Mouse (Mus musculus): Measurements from ENCODE around the gene Mpnd. TPM values are rescaled to one million over a fixed set of nuclear protein-coding genes. Genes with fewer than 3 reads are reported as not detected.

The Mpnd gene
- polyA plus RNA-seq, 1 experiment = 47.7 TPM

GRCm38 (mm10) chr17:56032831-56033230, 27.3 kb downstream of the Mpnd start:
- TF ChIP-seq CTCF (IDR thresholded peaks at IDR 0.05; ENCODE audit: control insufficient read depth, insufficient read depth, low read length) = no peak
- TF ChIP-seq POLR2A (IDR thresholded peaks at IDR 0.05; ENCODE audit: borderline replicate concordance, control insufficient read depth, low read depth, low read length) = no peak
- WGBS = 16% methylated on average over 7 of the region's 7 CpGs
- H3K27ac ChIP-seq (ENCODE audit: control insufficient read depth, insufficient read depth, low read depth, low read length, poor library complexity) = no peak overlapping the region
- H3K4me1 ChIP-seq (ENCODE audit: control insufficient read depth, insufficient read depth, low read length) = peaks cover 9% of the 10 kb centered on the region
- H3K4me3 ChIP-seq (replicated peaks; ENCODE audit: control insufficient read depth, low read depth, low read length) = no peak overlapping the region

- TF ChIP-seq CTCF (IDR thresholded peaks at IDR 0.05; ENCODE audit: control insufficient read depth, insufficient read depth, low read length) (no peak), POLR2A (IDR thresholded peaks at IDR 0.05; ENCODE audit: borderline replicate concordance, control insufficient read depth, low read depth, low read length) (no peak)
- Histone ChIP-seq H3K4me1 (ENCODE audit: control insufficient read depth, insufficient read depth, low read length) (peaks cover 9% of the 10 kb centered on the region), H3K4me3 (replicated peaks; ENCODE audit: control insufficient read depth, low read depth, low read length) (no peak overlapping the region), H3K27ac (ENCODE audit: control insufficient read depth, insufficient read depth, low read depth, low read length, poor library complexity) (0 out of 2 replicates have a peak overlapping the region, but pooled peaks have one; percentile 5)
- 61% methylated on average over 7 of the region's 7 CpGs for WGBS
These were observed 28.7 kb downstream of the Mpnd start for GRCm38 (mm10) chr17:56034040-56034725.

GRCm38 (mm10) chr17:56034726-56035100, 29.2 kb downstream of the Mpnd start:
- WGBS = 65% methylated on average over 6 of the region's 6 CpGs
- TF ChIP-seq CTCF (IDR thresholded peaks at IDR 0.05; ENCODE audit: control insufficient read depth, insufficient read depth, low read length) = no peak
- no peak for TF ChIP-seq POLR2A (IDR thresholded peaks at IDR 0.05; ENCODE audit: borderline replicate concordance, control insufficient read depth, low read depth, low read length)
- Histone ChIP-seq H3K27ac (ENCODE audit: control insufficient read depth, insufficient read depth, low read depth, low read length, poor library complexity) (0 out of 2 replicates have a peak overlapping the region, but pooled peaks have one; percentile 5), H3K4me1 (ENCODE audit: control insufficient read depth, insufficient read depth, low read length) (peaks cover 9% of the 10 kb centered on the region), H3K4me3 (replicated peaks; ENCODE audit: control insufficient read depth, low read depth, low read length) (peak overlapping the region; percentile 6)

DNA sequence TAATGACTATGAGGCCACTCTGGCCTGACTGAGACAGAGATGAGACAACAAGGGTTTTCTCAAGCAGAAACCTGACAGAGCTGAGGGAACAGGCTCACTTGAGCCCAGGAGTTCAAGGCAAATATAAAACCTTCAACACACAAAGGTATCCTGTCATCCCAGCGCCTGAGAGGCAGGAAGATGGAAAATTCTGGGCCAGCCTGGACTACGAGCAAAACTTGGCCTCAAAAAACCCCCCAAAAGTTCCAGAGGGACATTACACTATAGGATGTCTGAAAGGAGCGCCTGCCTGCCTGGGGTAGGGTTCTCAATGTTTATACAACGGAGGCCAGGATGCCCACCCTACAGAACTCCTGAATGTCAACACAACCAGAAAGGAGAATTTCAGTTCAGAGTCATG, 29.7 kb downstream of the Mpnd start:
- H3K4me1 ChIP-seq (ENCODE audit: control insufficient read depth, insufficient read depth, low read length) = peaks cover 9% of the 10 kb centered on the region
- H3K4me3 ChIP-seq (replicated peaks; ENCODE audit: control insufficient read depth, low read depth, low read length) = no peak overlapping the region
- 56% methylated on average over 4 of the region's 4 CpGs for WGBS
- no peak for TF ChIP-seq CTCF (IDR thresholded peaks at IDR 0.05; ENCODE audit: control insufficient read depth, insufficient read depth, low read length)
- TF ChIP-seq POLR2A (IDR thresholded peaks at IDR 0.05; ENCODE audit: borderline replicate concordance, control insufficient read depth, low read depth, low read length) = no peak
- no peak overlapping the region for H3K27ac ChIP-seq (ENCODE audit: control insufficient read depth, insufficient read depth, low read depth, low read length, poor library complexity)

GRCm38 (mm10) chr17:56036176-56036900, 30.8 kb downstream of the Mpnd start, which contains the start of gene Sh3gl1:
Gene Sh3gl1 (minus strand): TSS chr17:56036635.
- WGBS = under 1% methylated on average over 74 of the region's 74 CpGs
- Histone ChIP-seq H3K4me3 (replicated peaks; ENCODE audit: control insufficient read depth, low read depth, low read length) (peak within 1 kb of the TSS; percentile 96), H3K27ac (ENCODE audit: control insufficient read depth, insufficient read depth, low read depth, low read length, poor library complexity) (peak within 1 kb of the TSS; percentile 98), H3K4me1 (ENCODE audit: control insufficient read depth, insufficient read depth, low read length) (peaks cover 7% of the 10 kb centered on the region)
- TF ChIP-seq POLR2A (IDR thresholded peaks at IDR 0.05; ENCODE audit: borderline replicate concordance, control insufficient read depth, low read depth, low read length) = peak; percentile 88; the same call in 1 of the 2 replicates
- peak; percentile 99 for TF ChIP-seq CTCF (IDR thresholded peaks at IDR 0.05; ENCODE audit: control insufficient read depth, insufficient read depth, low read length)

- 29% methylated on average over 13 of the region's 13 CpGs for WGBS
- TF ChIP-seq POLR2A (IDR thresholded peaks at IDR 0.05; ENCODE audit: borderline replicate concordance, control insufficient read depth, low read depth, low read length) (no peak), CTCF (IDR thresholded peaks at IDR 0.05; ENCODE audit: control insufficient read depth, insufficient read depth, low read length) (no peak)
- peaks cover 6% of the 10 kb centered on the region for H3K4me1 ChIP-seq (ENCODE audit: control insufficient read depth, insufficient read depth, low read length)
- H3K4me3 ChIP-seq (replicated peaks; ENCODE audit: control insufficient read depth, low read depth, low read length) = peak overlapping the region; percentile 55
- no peak overlapping the region for H3K27ac ChIP-seq (ENCODE audit: control insufficient read depth, insufficient read depth, low read depth, low read length, poor library complexity)
These were observed 31.4 kb downstream of the Mpnd start for GRCm38 (mm10) chr17:56036901-56037287.

DNA sequence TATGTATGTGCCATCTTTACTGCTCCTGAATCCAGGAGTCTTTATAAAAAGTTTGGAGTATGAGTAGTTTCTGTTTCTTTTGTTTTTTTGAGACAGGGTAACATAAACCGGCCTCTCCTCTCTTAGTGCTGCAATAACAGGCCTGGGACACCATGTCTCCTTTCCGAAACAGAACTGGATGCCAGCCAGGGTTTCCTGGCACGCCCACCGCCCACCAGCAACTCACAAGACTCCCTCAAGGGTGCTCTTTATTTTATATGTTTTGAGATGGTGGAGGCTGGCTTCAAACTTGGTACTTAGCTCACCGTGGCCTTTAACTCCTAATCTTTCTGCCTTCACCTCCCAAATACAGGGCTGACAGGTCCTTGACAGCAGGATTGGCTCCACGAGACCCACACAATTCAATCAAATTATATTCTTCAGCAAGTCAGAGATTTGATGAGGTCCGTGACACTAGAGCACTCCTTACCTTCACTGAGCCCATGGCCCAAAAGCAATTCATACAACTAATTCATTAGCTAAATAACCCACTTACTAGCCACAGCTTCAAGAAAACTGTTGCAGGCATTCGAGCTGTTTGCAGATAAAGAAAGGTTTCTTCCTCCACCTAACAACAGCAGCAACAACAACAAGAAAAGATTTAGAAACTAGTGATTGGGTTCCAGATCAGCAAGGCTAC, 33.2 kb downstream of the Mpnd start:
- Histone ChIP-seq H3K27ac (ENCODE audit: control insufficient read depth, insufficient read depth, low read depth, low read length, poor library complexity) (no peak overlapping the region), H3K4me3 (replicated peaks; ENCODE audit: control insufficient read depth, low read depth, low read length) (no peak overlapping the region), H3K4me1 (ENCODE audit: control insufficient read depth, insufficient read depth, low read length) (no peaks in the 10 kb centered on the region; the same call in 1 of the 2 replicates)
- TF ChIP-seq CTCF (IDR thresholded peaks at IDR 0.05; ENCODE audit: control insufficient read depth, insufficient read depth, low read length) = no peak
- TF ChIP-seq POLR2A (IDR thresholded peaks at IDR 0.05; ENCODE audit: borderline replicate concordance, control insufficient read depth, low read depth, low read length) = no peak
- WGBS = 59% methylated on average over 8 of the region's 8 CpGs

DNA sequence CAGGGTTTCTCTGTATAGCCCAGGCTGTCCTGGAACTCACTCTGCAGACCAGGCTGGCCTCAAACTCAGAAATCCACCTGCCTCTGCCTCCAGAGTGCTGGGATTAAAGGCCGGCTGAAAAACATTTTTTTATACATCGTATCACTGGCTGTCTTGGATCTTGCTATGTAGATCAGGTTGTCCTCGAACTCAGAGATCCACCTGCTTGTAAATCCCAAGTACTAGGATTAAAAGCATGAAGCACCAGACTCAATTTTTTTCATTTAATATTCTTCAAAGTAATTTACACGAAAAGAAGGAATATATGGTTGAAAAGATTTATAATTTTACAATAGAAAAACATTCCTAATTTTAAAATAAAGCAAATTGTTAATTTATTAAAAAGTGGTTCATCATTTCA, 33.8 kb downstream of the Mpnd start:
- H3K27ac ChIP-seq (ENCODE audit: control insufficient read depth, insufficient read depth, low read depth, low read length, poor library complexity) = no peak overlapping the region
- TF ChIP-seq POLR2A (IDR thresholded peaks at IDR 0.05; ENCODE audit: borderline replicate concordance, control insufficient read depth, low read depth, low read length) (no peak), CTCF (IDR thresholded peaks at IDR 0.05; ENCODE audit: control insufficient read depth, insufficient read depth, low read length) (no peak)
- no peaks in the 10 kb centered on the region; the same call in 1 of the 2 replicates for H3K4me1 ChIP-seq (ENCODE audit: control insufficient read depth, insufficient read depth, low read length)
- H3K4me3 ChIP-seq (replicated peaks; ENCODE audit: control insufficient read depth, low read depth, low read length) = no peak overlapping the region
- 71% methylated on average over 4 of the region's 4 CpGs for WGBS
